Mouse (Mus musculus): ENCODE measurements around the gene Mast4. TPM values are rescaled to one million over a fixed set of nuclear protein-coding genes. Genes with fewer than 3 reads are reported as not detected.

Mast4 gene
- polyA plus RNA-seq, 1 experiment from 2014 or later, result 41.1 TPM

DNA sequence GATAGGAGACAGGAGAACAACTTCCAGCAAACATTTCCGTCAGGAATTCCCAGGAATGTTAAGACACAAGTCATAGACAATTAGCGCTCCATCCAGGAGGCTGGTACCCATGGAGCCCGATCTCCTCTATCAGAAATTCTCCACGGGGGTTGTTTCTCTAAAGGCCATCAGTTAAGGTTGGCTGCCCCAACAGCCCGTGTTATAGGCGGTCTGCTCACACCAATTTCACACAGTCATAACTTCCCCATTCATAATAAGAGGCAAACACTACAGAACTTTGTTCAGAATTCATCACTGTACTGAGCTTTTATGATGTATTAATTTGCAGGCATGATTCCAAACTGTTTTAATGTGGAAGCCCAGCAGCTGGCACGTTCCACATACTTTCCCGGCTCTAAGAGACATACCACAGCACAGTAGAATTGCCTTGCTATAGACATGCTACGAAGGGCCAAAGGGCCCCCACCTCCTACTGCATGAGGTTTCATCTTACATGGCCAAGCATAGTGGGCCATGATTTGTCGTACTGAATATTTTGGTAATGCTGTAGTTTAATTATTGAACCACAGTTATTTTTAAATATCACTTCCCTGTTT lies 19.1 kb downstream of the Mast4 start:
- Histone ChIP-seq H3K9me3 (no peaks in the 10 kb centered on the region), H3K4me1 (peaks cover 3% of the 10 kb centered on the region; the same call in 1 of the 2 replicates), H3K4me3 (no peak overlapping the region), H3K36me3 (replicated peaks) (no peaks in the 10 kb centered on the region), H3K9ac (no peak overlapping the region), H3K4me2 (no peak overlapping the region), H3K27ac (no peak overlapping the region), H3K27me3 (replicated peaks) (no peaks in the 10 kb centered on the region)
- ATAC-seq (replicated peaks), result peak; percentile 44; the same call in 1 of the 2 replicates
- 30% methylated on average over 10 of the region's 10 CpGs for WGBS

DNA sequence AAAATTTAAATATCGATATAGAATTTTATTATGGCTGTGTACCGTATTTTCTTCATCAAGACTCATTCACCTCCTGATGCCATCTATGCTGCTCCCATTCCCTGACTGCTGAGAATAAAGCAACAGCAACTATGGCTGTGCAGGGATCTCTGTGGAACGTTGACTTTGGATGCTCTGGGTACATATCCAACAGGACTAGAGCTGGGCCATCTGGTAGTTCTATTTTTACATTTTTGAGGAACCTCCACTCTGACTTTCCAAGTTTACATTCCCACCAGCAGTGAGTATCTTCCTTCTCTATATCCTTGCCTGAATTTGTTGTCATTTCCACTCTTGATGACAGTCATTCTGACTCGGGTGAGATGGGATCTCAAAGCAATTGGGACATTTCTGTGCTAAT lies 26.0 kb downstream of the Mast4 start:
- Histone ChIP-seq H3K9me3 (no peaks in the 10 kb centered on the region), H3K4me3 (no peak overlapping the region), H3K27me3 (replicated peaks) (no peaks in the 10 kb centered on the region), H3K4me1 (0 out of 2 replicates have a peak, but pooled peaks cover 4% of the 10 kb centered on the region), H3K4me2 (no peak overlapping the region), H3K9ac (no peak overlapping the region), H3K27ac (no peak overlapping the region), H3K36me3 (replicated peaks) (no peaks in the 10 kb centered on the region)
- no peak for ATAC-seq (replicated peaks)
- WGBS, result 95% methylated on average over 4 of the region's 4 CpGs

DNA sequence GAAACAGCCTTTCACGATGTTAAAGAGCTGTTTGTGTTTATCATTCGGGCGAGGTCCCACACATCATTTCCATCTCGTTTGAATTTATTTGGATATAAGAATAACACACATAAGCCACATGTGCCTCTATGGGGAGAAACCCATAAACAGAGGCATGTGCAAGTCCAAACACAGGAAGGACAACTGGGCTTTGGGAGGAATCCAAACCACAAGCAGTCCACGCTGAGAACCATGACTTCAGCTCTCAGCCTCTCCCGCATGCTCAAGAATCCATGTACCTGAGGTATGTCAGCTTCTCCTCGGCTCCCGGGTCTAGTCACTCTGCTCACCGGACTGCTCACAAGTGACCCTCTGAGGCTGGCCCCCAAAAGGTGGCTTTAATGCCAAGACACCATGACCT lies 30.5 kb downstream of the Mast4 start:
- Histone ChIP-seq H3K27me3 (replicated peaks) (no peaks in the 10 kb centered on the region), H3K9me3 (no peaks in the 10 kb centered on the region), H3K27ac (no peak overlapping the region), H3K9ac (no peak overlapping the region), H3K4me3 (no peak overlapping the region), H3K36me3 (replicated peaks) (no peaks in the 10 kb centered on the region), H3K4me1 (0 out of 2 replicates have a peak, but pooled peaks cover 4% of the 10 kb centered on the region), H3K4me2 (no peak overlapping the region)
- ATAC-seq (replicated peaks), result no peak
- 88% methylated on average over 9 of the region's 9 CpGs for WGBS

DNA sequence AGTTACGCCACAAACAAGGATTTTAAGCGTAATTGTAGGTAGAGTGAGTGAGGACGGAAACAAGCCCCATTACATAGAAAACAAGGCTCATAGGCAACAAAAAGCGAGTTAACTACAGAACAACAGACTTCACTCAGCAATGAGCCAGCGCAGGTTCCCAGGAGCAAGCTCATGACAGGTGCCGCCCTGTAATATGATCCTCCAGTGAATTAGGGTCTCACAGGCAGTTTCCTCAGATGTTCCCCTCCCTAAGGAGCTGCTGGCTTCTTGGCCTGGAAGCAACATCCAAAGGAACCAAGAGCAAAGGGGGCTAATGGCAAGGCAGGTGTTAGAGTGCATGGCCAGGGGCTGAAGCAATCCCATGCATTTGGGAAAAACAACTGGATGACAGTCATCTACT lies 31.8 kb downstream of the Mast4 start:
- Histone ChIP-seq H3K9ac (no peak overlapping the region), H3K36me3 (replicated peaks) (no peaks in the 10 kb centered on the region), H3K27ac (no peak overlapping the region), H3K4me3 (no peak overlapping the region), H3K4me1 (0 out of 2 replicates have a peak, but pooled peaks cover 4% of the 10 kb centered on the region), H3K27me3 (replicated peaks) (no peaks in the 10 kb centered on the region), H3K4me2 (no peak overlapping the region), H3K9me3 (no peaks in the 10 kb centered on the region)
- no peak for ATAC-seq (replicated peaks)
- 63% methylated on average over 6 of the region's 6 CpGs for WGBS

DNA sequence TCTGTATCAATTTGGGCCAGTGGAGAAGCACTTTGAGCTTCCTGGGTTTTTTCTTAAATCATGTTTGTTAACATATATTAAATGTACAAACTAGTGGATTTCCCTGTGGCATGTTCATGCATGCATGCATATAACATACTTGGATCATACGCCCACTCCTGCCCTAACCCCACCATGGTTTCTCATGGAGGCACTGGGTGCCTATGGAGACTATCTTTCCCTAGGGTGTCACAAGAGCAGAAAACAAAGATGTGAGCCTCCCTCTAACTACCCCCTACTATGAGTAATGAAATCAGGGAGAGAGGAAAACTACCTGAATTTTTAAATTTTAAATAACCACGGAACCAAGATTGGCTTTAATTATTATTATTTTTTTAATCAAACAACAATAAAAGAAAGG lies 32.2 kb downstream of the Mast4 start:
- 0 out of 2 replicates have a peak, but pooled peaks cover 4% of the 10 kb centered on the region for H3K4me1 ChIP-seq
- H3K36me3 ChIP-seq (replicated peaks), result no peaks in the 10 kb centered on the region
- H3K27me3 ChIP-seq (replicated peaks), result no peaks in the 10 kb centered on the region
- H3K9me3 ChIP-seq, result no peaks in the 10 kb centered on the region
- H3K4me2 ChIP-seq, result no peak overlapping the region
- no peak overlapping the region for H3K27ac ChIP-seq
- WGBS, result 95% methylated on average over 2 of the region's 2 CpGs
- H3K4me3 ChIP-seq, result no peak overlapping the region
- ATAC-seq (replicated peaks), result no peak
- no peak overlapping the region for H3K9ac ChIP-seq

DNA sequence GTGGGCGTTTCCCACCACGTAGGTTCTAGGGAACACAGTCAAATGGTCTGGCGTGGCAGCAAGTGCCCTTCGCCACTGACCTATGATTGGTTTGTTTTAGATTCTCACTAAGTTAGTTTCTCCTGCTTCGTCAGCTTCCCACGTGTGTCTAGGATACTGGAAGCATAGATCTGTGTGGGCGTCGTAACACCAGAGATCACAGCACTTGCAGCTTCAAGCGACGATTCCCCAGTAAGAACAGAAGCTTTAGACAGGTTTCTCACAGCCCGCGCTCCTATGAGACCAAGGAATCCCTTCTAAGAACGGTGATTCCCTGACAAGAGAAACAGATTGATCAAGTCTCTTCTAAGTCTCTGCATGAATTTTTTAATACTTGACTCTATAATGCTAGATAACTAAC lies 39.9 kb downstream of the Mast4 start:
- H3K36me3 ChIP-seq (replicated peaks), result no peaks in the 10 kb centered on the region
- H3K27ac ChIP-seq, result no peak overlapping the region
- H3K27me3 ChIP-seq (replicated peaks), result no peaks in the 10 kb centered on the region
- H3K9me3 ChIP-seq, result no peaks in the 10 kb centered on the region
- no peaks in the 10 kb centered on the region for H3K4me1 ChIP-seq
- no peak for ATAC-seq (replicated peaks)
- H3K4me2 ChIP-seq, result no peak overlapping the region
- WGBS, result 87% methylated on average over 13 of the region's 13 CpGs
- H3K9ac ChIP-seq, result no peak overlapping the region
- H3K4me3 ChIP-seq, result no peak overlapping the region

DNA sequence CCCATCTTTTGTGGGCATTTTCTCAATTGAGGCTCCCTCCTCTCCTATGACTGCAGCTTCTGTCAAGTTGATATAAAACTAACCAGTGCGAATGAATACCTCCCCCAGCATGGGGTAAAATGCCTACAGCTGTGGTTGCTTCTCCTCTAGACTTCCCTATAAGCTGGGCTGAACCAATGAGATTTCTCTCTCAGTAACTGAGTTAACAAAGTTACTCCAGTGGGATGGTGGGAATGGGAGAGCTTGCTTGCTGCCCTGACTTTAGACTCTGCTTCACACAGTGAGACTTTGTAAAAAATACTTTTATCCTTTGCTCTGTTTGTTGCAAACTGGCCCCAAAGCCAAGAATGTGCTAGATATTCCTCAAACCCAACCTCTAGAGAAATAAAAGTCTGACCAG lies 41.2 kb downstream of the Mast4 start:
- H3K4me2 ChIP-seq, result no peak overlapping the region
- H3K4me3 ChIP-seq, result no peak overlapping the region
- H3K9me3 ChIP-seq, result no peaks in the 10 kb centered on the region
- no peaks in the 10 kb centered on the region for H3K4me1 ChIP-seq
- ATAC-seq (replicated peaks), result no peak
- no peaks in the 10 kb centered on the region for H3K36me3 ChIP-seq (replicated peaks)
- H3K27ac ChIP-seq, result no peak overlapping the region
- H3K9ac ChIP-seq, result no peak overlapping the region
- no peaks in the 10 kb centered on the region for H3K27me3 ChIP-seq (replicated peaks)
- WGBS, result 81% methylated on average over 1 of the region's 1 CpGs

DNA sequence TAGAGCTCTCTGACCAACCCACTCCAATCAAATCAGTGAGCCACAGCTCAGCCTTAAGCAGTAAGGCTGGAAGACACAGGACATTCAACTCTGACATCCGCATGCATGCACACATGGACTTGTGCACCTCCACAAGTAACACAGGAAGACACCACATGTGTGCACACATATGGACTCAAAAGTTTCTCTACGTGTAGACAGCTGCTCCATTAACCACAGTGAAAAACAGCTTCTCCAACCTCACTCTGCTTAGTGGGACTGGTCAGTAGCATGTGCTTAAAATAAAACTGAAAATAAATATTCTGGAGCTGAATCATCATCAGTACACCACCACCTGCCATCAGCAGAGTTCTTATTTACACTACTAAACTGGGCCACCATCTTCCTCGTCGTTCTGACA lies 43.2 kb downstream of the Mast4 start:
- Histone ChIP-seq H3K4me3 (no peak overlapping the region), H3K4me2 (no peak overlapping the region), H3K9ac (no peak overlapping the region), H3K36me3 (replicated peaks) (no peaks in the 10 kb centered on the region), H3K9me3 (no peaks in the 10 kb centered on the region), H3K4me1 (no peaks in the 10 kb centered on the region), H3K27me3 (replicated peaks) (no peaks in the 10 kb centered on the region), H3K27ac (no peak overlapping the region)
- no peak for ATAC-seq (replicated peaks)
- 91% methylated on average over 4 of the region's 4 CpGs for WGBS

DNA sequence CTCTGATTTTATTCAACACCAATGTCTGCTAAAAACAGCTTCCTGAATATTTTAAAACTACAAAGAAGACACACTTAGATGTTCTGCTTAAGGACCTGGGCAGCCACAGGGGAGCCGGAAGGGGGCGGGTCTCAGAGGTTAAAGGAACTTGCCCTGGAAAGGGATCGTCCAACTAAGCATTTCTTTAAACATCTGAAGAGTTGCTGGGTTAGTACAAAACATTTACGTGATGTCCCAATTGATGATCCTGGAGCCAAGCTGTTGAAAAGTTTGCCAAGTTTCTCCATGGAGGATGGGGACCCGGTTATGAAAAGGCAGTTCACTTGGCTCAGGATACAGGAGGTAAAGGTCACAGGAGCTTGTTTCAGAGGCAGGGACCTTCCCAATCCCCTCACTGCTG lies 48.5 kb downstream of the Mast4 start:
- no peak for ATAC-seq (replicated peaks)
- Histone ChIP-seq H3K4me3 (no peak overlapping the region), H3K36me3 (replicated peaks) (no peaks in the 10 kb centered on the region), H3K9me3 (no peaks in the 10 kb centered on the region), H3K27ac (no peak overlapping the region), H3K4me1 (no peaks in the 10 kb centered on the region), H3K9ac (no peak overlapping the region), H3K4me2 (no peak overlapping the region), H3K27me3 (replicated peaks) (no peaks in the 10 kb centered on the region)
- 81% methylated on average over 5 of the region's 5 CpGs for WGBS

DNA sequence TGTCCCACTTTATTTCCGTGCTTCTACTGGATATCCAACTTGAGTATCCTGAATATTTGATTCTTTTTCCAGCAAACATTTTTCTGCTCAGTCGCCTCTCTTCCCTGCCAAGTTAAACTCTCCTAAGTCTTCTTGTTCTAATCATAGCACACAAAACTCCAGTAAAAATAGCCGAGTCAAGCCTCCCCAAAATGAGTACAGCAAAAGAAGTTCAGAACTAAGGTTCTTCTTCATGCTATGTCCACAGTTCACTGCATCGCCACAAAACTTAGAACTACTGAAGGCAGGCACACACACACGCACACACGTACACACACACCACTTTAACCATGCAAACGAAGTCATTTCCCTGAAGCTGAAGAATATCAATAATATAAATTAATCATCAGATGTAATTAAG lies 49.3 kb downstream of the Mast4 start:
- H3K4me1 ChIP-seq, result no peaks in the 10 kb centered on the region
- H3K27ac ChIP-seq, result no peak overlapping the region
- 92% methylated on average over 7 of the region's 7 CpGs for WGBS
- no peaks in the 10 kb centered on the region for H3K27me3 ChIP-seq (replicated peaks)
- H3K4me3 ChIP-seq, result no peak overlapping the region
- H3K36me3 ChIP-seq (replicated peaks), result no peaks in the 10 kb centered on the region
- no peak overlapping the region for H3K4me2 ChIP-seq
- H3K9ac ChIP-seq, result no peak overlapping the region
- no peak for ATAC-seq (replicated peaks)
- no peaks in the 10 kb centered on the region for H3K9me3 ChIP-seq

DNA sequence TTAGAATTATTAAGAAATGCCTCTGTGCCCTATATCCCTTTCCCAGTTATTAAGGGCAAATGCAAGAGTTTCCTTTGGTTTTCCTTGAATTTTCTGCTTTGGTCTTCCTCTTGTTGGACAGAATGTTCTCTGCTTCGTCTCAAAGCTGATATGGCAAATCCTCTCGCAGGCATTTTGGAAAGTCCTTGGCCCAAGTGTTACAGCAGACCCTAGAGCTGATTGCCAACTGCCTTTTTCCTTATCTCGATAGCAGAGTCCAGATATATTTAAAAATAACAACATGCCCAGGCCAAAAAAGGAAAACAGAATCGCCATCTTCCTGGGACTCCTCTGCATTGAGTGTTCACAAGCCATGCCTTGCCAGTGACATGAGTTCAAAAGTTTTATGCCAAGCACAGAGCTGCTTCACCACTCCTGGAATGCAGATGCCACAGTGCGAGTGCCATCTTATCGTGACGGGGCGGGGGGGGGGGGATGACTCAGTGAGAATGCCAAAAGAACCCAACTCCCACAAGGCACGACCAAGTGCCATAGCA lies 63.4 kb downstream of the Mast4 start:
- Histone ChIP-seq H3K27ac (no peak overlapping the region), H3K4me1 (no peaks in the 10 kb centered on the region), H3K9me3 (no peaks in the 10 kb centered on the region), H3K4me3 (no peak overlapping the region), H3K36me3 (replicated peaks) (no peaks in the 10 kb centered on the region), H3K9ac (no peak overlapping the region), H3K27me3 (replicated peaks) (no peaks in the 10 kb centered on the region), H3K4me2 (no peak overlapping the region)
- ATAC-seq (replicated peaks), result no peak
- WGBS, result 88% methylated on average over 9 of the region's 9 CpGs

DNA sequence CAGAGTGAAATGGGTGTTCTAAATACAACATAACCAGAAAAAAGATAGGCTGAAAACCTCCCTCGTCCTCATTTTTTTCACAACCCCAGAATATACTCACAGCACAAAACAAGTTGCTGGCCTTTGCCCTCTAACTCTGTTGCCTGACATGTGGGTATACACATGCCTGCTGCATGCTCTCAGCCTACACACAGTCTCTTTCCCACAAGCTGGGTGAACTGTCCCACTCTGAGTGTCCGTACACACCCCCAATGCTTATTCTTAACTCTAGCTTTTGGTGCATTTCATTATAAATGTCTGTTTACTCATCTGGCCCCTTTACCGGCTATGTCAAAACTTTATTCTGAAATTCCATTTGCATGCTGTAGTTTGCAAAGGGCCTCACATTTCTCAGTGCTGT lies 71.6 kb downstream of the Mast4 start:
- Histone ChIP-seq H3K9ac (no peak overlapping the region), H3K27ac (no peak overlapping the region), H3K4me3 (no peak overlapping the region), H3K4me1 (no peaks in the 10 kb centered on the region), H3K4me2 (no peak overlapping the region), H3K9me3 (no peaks in the 10 kb centered on the region), H3K36me3 (replicated peaks) (no peaks in the 10 kb centered on the region), H3K27me3 (replicated peaks) (no peaks in the 10 kb centered on the region)
- WGBS, result 86% methylated on average over 3 of the region's 3 CpGs
- ATAC-seq (replicated peaks), result no peak

DNA sequence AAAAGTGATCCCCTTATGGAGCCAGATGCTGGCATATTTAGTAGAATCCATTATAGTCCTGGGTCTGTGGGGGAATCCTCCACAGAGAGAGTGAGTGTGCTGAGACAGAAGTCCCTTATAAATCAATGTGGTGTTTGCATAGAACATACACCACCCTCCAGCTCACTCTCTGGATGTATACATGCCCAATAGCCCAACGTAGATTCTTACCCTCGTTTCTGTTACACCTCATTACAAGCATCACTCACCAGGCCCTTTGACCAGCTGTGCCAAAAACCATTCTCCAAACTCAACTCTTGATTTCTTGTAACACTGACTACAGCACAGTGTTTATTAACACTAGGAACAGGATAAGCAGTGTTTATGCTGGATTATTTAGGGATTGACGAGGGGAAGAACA lies 72.2 kb downstream of the Mast4 start:
- no peaks in the 10 kb centered on the region for H3K4me1 ChIP-seq
- no peak overlapping the region for H3K27ac ChIP-seq
- H3K9me3 ChIP-seq, result no peaks in the 10 kb centered on the region
- no peaks in the 10 kb centered on the region for H3K27me3 ChIP-seq (replicated peaks)
- no peak overlapping the region for H3K4me2 ChIP-seq
- H3K36me3 ChIP-seq (replicated peaks), result no peaks in the 10 kb centered on the region
- H3K9ac ChIP-seq, result no peak overlapping the region
- H3K4me3 ChIP-seq, result no peak overlapping the region
- no peak for ATAC-seq (replicated peaks)
- whole genome bisulfite sequencing, result 77% methylated on average over 3 of the region's 3 CpGs
